Comparison of ENCODE assay signal across 8 mouse cellular contexts in genomic region chr12:113148381-113149035, GRCm38 (mm10). TPM values are rescaled to one million over a fixed set of nuclear protein-coding genes. Genes with fewer than 3 reads are reported as not detected.
DNase-seq lines count a peak whose midpoint lies in the region; ATAC-seq and TF ChIP-seq lines count a peak whose summit lies in the region.

No protein-coding gene starts in this region.

- H3K9me3 ChIP-seq in kidney, postnatal 0 days (replicated peaks; ENCODE audit: low read length), result no peaks in the 10 kb centered on the region
- no peaks in the 10 kb centered on the region for H3K9me3 ChIP-seq in kidney, embryonic 14.5 days (ENCODE audit: control insufficient read depth, low read length)
- H3K9me3 ChIP-seq in intestine, embryonic 15.5 days, result no peaks in the 10 kb centered on the region

- TF ChIP-seq CTCF in kidney, postnatal 0 days (IDR thresholded peaks at IDR 0.05; ENCODE audit: low read depth), result peak; percentile 33; the same call in 1 of the 2 replicates

- no peak for ATAC-seq in kidney, postnatal 0 days (replicated peaks; ENCODE audit: low FRiP score, low read depth)
- ATAC-seq in kidney, embryonic 14.5 days (ENCODE audit: low FRiP score, low TSS enrichment), result no peak
- ATAC-seq in intestine, embryonic 15.5 days, result 0 out of 2 replicates have a peak, but pooled peaks have one; percentile 7
- ATAC-seq in megakaryocyte progenitor cell, adult 5-6 weeks (replicated peaks; ENCODE audit: poor library complexity), result peak; percentile 24

- peaks cover 11% of the 10 kb centered on the region for H3K36me3 ChIP-seq in kidney, postnatal 0 days (ENCODE audit: insufficient read depth, low read length)
- no peaks in the 10 kb centered on the region; the same call in 1 of the 2 replicates for H3K36me3 ChIP-seq in kidney, embryonic 14.5 days (ENCODE audit: control insufficient read depth, insufficient read depth, low read length)
- H3K36me3 ChIP-seq in intestine, embryonic 15.5 days, result no peaks in the 10 kb centered on the region

- H3K4me3 ChIP-seq in kidney, postnatal 0 days (replicated peaks; ENCODE audit: low read depth, low read length), result no peak overlapping the region
- H3K4me3 ChIP-seq in kidney, embryonic 14.5 days (ENCODE audit: low read length), result no peak overlapping the region
- no peak overlapping the region for H3K4me3 ChIP-seq in intestine, embryonic 15.5 days (replicated peaks)

- no peaks in the 10 kb centered on the region for H3K27me3 ChIP-seq in kidney, postnatal 0 days (ENCODE audit: insufficient read depth, low read length)
- no peaks in the 10 kb centered on the region for H3K27me3 ChIP-seq in kidney, embryonic 14.5 days (ENCODE audit: control insufficient read depth, insufficient read depth, low read length)
- H3K27me3 ChIP-seq in intestine, embryonic 15.5 days (replicated peaks), result peaks cover 6% of the 10 kb centered on the region

- H3K9ac ChIP-seq in kidney, postnatal 0 days (ENCODE audit: low read depth, low read length), result no peak overlapping the region
- no peak overlapping the region for H3K9ac ChIP-seq in kidney, embryonic 14.5 days (ENCODE audit: low read depth, low read length)
- no peak overlapping the region for H3K9ac ChIP-seq in intestine, embryonic 15.5 days

- DNase-seq in kidney, postnatal 0 days (ENCODE audit: low spot score), result no peak
- DNase-seq in R1 (ENCODE audit: low read depth, low spot score), result peak; percentile 87
- no peak for DNase-seq in right cerebral cortex, adult 18-20 months
- no peak for DNase-seq in thymus, postnatal 10 days (ENCODE audit: low spot score in 2 of 2)
- DNase-seq in neural tube, embryonic 10.5 days (ENCODE audit: extremely low spot score, low spot score), result no peak

- WGBS in kidney, postnatal 0 days, result 49% methylated on average over 15 of the region's 16 CpGs
- 41% methylated on average over 16 of the region's 16 CpGs for WGBS in kidney, embryonic 14.5 days
- WGBS in intestine, embryonic 15.5 days, result 43% methylated on average over 16 of the region's 16 CpGs

- H3K4me2 ChIP-seq in kidney, postnatal 0 days (ENCODE audit: low read length), result no peak overlapping the region
- H3K4me2 ChIP-seq in kidney, embryonic 14.5 days (replicated peaks; ENCODE audit: low read depth, low read length), result no peak overlapping the region
- no peak overlapping the region for H3K4me2 ChIP-seq in intestine, embryonic 15.5 days (replicated peaks)

- H3K27ac ChIP-seq in kidney, postnatal 0 days, result no peak overlapping the region
- H3K27ac ChIP-seq in kidney, embryonic 14.5 days (ENCODE audit: low read depth, low read length), result no peak overlapping the region
- H3K27ac ChIP-seq in intestine, embryonic 15.5 days, result no peak overlapping the region

- H3K4me1 ChIP-seq in kidney, postnatal 0 days (replicated peaks; ENCODE audit: insufficient read depth, low read length), result peaks cover 33% of the 10 kb centered on the region; the same call in 1 of the 2 replicates
- H3K4me1 ChIP-seq in kidney, embryonic 14.5 days (ENCODE audit: control insufficient read depth, insufficient read depth, low read length), result peaks cover 7% of the 10 kb centered on the region; the same call in 1 of the 2 replicates
- peaks cover 35% of the 10 kb centered on the region for H3K4me1 ChIP-seq in intestine, embryonic 15.5 days (replicated peaks)

RNA-seq across cellular contexts. Expression of gene Crip1, which starts 2.4 kb away (rescaled TPM):
- polyA plus RNA-seq in kidney, postnatal 0 days (2015; fragmentation: Nextera tagmentation; extraction: Ambion mirVana), result 350 and 357 TPM in 2 replicates
- polyA plus RNA-seq in kidney, embryonic 14.5 days (2014; fragmentation: Nextera tagmentation; extraction: Ambion mirVana), result 194 and 281 TPM in 2 replicates
- 426 and 430 TPM in 2 replicates for polyA plus RNA-seq in intestine, embryonic 15.5 days (2015; fragmentation: Nextera tagmentation; extraction: Ambion mirVana)
- 139 and 158 TPM in 2 replicates for total RNA-seq in megakaryocyte progenitor cell, adult 5-6 weeks (2015)
- 126 and 150 TPM in 2 replicates for total RNA-seq in megakaryocyte progenitor cell, adult 5-6 weeks (2017)

RNA-seq across cellular contexts. Expression of gene Tedc1, which starts 7.7 kb away (rescaled TPM):
- polyA plus RNA-seq in kidney, postnatal 0 days (2015; fragmentation: Nextera tagmentation; extraction: Ambion mirVana), result 14.8 and 16.7 TPM in 2 replicates
- 33.0 and 37.4 TPM in 2 replicates for polyA plus RNA-seq in kidney, embryonic 14.5 days (2014; fragmentation: Nextera tagmentation; extraction: Ambion mirVana)
- polyA plus RNA-seq in intestine, embryonic 15.5 days (2015; fragmentation: Nextera tagmentation; extraction: Ambion mirVana), result 25.3 and 25.5 TPM in 2 replicates
- 5.2 and 5.3 TPM in 2 replicates for total RNA-seq in megakaryocyte progenitor cell, adult 5-6 weeks (2015)
- 14.6 and 17.8 TPM in 2 replicates for total RNA-seq in megakaryocyte progenitor cell, adult 5-6 weeks (2017)

RNA-seq across cellular contexts. Expression of gene Crip2, which starts 8.5 kb away (rescaled TPM):
- 227 and 239 TPM in 2 replicates for polyA plus RNA-seq in kidney, postnatal 0 days (2015; fragmentation: Nextera tagmentation; extraction: Ambion mirVana)
- polyA plus RNA-seq in kidney, embryonic 14.5 days (2014; fragmentation: Nextera tagmentation; extraction: Ambion mirVana), result 162 and 174 TPM in 2 replicates
- 122 and 130 TPM in 2 replicates for polyA plus RNA-seq in intestine, embryonic 15.5 days (2015; fragmentation: Nextera tagmentation; extraction: Ambion mirVana)
- total RNA-seq in megakaryocyte progenitor cell, adult 5-6 weeks (2015), result 0.77 and 1.1 TPM in 2 replicates
- total RNA-seq in megakaryocyte progenitor cell, adult 5-6 weeks (2017), result 0.57 and 1.2 TPM in 2 replicates

RNA-seq across cellular contexts. Expression of gene Tmem121, which starts 37.2 kb away (rescaled TPM):
- polyA plus RNA-seq in kidney, postnatal 0 days (2015; fragmentation: Nextera tagmentation; extraction: Ambion mirVana), result 6.4 and 6.9 TPM in 2 replicates
- 4.2 and 13.9 TPM in 2 replicates for polyA plus RNA-seq in kidney, embryonic 14.5 days (2014; fragmentation: Nextera tagmentation; extraction: Ambion mirVana)
- polyA plus RNA-seq in intestine, embryonic 15.5 days (2015; fragmentation: Nextera tagmentation; extraction: Ambion mirVana), result 6.7 and 7.5 TPM in 2 replicates
- total RNA-seq in megakaryocyte progenitor cell, adult 5-6 weeks (2015), result 0.17 TPM in 1 of 2 replicates, not detected in the other
- 0.12 TPM in 1 of 2 replicates, not detected in the other for total RNA-seq in megakaryocyte progenitor cell, adult 5-6 weeks (2017)

RNA-seq across cellular contexts. Expression of gene Mta1, which starts 50.4 kb away (rescaled TPM):
- polyA plus RNA-seq in kidney, postnatal 0 days (2015; fragmentation: Nextera tagmentation; extraction: Ambion mirVana), result 11.5 and 13.2 TPM in 2 replicates
- 23.0 and 26.2 TPM in 2 replicates for polyA plus RNA-seq in kidney, embryonic 14.5 days (2014; fragmentation: Nextera tagmentation; extraction: Ambion mirVana)
- 11.3 and 11.5 TPM in 2 replicates for polyA plus RNA-seq in intestine, embryonic 15.5 days (2015; fragmentation: Nextera tagmentation; extraction: Ambion mirVana)
- 61.2 and 66.3 TPM in 2 replicates for total RNA-seq in megakaryocyte progenitor cell, adult 5-6 weeks (2015)
- total RNA-seq in megakaryocyte progenitor cell, adult 5-6 weeks (2017), result 32.4 TPM in 2 replicates

Comparison
In these comparisons a context has a peak if more than half of its experiments do, and no peak if none do; other contexts are left out.
1. ATAC-seq: peak in intestine, embryonic 15.5 days (single experiment) and megakaryocyte progenitor cell, adult 5-6 weeks (single experiment); none in kidney, postnatal 0 days (single experiment) and kidney, embryonic 14.5 days (single experiment).